Mouse (Mus musculus) layer of hippocampus, adult 9-11 months (tissue): ENCODE measurements around the gene Agbl4.

ENCODE experiments used
- DNase-seq: peaks from one replicate; pipeline ENCODE4 v3.0.0; 2022

The Agbl4 gene

DNA sequence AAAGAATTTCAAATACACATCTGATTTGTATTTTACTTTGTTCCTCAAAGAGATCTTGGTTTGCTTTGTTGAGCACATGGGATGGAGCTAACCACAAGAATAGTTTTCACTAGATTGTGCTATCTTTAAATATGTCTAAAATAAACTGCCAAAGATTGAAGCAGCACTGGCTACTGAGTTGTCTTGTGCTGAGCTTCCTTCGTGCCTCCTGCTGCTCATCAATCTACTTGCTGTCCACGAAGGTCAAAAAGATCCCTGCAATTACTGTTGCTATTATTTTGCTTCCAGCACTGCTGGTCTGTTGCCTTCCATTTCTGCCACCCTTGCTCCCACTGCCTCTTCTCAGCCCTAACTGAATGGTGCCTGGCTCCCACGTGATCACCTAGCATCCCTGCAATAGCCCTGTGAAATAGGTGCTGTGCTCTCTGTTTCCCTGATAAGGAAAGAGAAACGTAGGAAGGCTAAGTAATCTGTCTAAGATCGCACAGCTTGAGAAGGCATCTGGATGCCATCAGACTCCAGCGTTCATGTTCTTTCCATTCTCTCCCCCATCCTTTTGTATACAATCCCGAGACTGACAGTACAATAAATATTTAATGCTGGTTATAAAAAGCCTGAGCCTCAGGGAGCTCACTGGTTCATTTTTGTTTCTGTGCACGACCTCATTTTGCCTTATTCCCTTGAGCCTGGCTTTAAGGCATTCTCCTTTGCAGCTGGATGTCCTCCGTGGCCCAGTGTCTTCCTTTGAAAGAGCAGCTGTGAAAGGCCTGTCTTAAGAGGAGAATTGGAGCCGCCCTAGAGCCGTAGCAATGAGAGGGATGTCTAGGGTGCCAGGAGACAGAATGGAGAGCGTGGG is 1273.3 kb downstream of the Agbl4 start:
- DNase-seq = no peak

- DNase-seq = no peak
Measured at GRCm38 (mm10) chr4:111671440-111671839, 1274.0 kb downstream of the Agbl4 start.

GRCm38 (mm10) chr4:111673904-111674303 is 1276.4 kb downstream of the Agbl4 start:
- no peak for DNase-seq

GRCm38 (mm10) chr4:111681926-111682325 is 1284.5 kb downstream of the Agbl4 start:
- no peak for DNase-seq

- no peak for DNase-seq
Measured at GRCm38 (mm10) chr4:111682793-111683192, 1285.3 kb downstream of the Agbl4 start.

DNA sequence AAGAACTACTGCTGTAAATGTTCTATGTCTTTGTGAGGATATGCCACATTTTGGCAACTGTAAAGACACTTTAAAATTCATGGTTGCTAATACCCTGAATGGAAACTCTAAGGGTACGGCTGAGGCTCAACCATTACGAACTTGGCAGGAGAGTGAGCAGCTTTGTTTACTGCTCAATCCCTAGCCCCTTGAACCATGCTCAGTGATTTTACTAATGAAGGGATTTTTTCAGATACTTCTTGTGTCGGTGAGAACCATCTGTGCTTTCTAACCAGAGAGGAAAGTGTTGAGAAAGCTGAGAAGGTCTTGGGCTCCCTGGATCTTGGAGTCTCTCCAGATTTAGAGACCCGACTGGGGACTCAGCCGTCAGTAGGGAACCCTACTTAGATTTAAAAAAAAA is 1286.4 kb downstream of the Agbl4 start:
- DNase-seq = no peak

- DNase-seq = no peak
Measured at GRCm38 (mm10) chr4:111685951-111686350, 1288.5 kb downstream of the Agbl4 start.

DNA sequence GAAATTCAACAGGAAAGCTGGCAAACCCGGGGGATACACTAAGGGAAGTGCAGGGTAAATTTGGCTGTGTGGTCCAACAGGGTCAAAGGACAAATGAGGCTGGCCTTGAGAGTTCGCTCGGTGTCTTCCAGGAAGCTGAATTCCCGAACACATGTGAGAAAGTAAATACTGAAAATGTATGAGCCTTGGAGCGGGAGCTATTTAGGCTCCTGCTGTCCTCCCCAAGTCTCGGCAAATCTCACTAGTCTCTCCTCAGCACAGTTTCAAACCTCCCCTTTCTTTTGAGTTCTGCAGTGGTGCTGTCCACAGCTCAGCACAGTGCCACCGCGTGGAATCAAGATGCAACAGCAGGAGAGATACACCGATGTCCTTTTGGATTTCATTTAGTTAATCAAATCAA is 1289.5 kb downstream of the Agbl4 start:
- DNase-seq = no peak

DNA sequence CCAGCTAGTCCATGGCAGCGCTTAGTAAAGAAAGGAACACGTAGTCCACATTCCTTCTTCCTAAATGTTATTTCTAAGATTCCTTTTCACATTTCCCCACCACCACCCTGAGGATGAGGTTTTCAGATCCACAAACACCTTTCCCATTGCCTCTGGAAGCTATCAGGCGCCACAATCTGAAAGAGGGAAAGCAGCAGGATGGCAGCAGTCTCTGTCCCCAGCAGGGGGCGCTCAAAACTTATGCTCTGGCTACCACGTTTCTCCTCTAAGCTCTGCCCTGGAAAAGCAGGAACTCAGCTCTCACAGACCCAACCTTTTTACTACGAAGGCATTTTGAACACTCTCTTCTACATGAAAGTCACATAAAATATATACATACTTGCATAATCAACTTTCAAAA is 1290.2 kb downstream of the Agbl4 start:
- DNase-seq = peak; percentile 59

DNA sequence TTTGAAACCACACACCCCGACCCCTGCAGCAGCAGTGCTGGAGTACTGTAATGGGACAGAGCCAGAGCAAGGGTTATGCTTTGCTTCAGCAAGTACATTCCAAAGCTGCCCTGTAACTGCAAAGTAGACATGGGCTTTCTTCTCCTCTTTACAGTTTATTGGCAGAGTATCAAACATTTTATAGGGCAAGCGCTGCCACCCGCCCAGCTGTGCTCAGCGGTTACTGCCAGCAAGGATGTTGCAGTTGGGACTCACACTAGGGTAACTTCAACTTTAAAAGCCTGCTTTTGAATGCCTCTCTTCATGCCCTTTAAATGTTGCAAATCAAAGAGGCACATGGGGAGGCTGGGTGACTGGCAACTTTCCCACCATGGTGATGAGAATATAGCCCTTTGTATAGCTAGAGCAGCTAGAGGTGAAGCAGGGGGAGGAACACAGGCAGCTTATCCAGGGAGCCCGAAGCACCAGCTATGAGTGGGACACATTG is 1293.6 kb downstream of the Agbl4 start:
- DNase-seq = no peak

GRCm38 (mm10) chr4:111701381-111701780 is 1303.9 kb downstream of the Agbl4 start:
- no peak for DNase-seq

DNA sequence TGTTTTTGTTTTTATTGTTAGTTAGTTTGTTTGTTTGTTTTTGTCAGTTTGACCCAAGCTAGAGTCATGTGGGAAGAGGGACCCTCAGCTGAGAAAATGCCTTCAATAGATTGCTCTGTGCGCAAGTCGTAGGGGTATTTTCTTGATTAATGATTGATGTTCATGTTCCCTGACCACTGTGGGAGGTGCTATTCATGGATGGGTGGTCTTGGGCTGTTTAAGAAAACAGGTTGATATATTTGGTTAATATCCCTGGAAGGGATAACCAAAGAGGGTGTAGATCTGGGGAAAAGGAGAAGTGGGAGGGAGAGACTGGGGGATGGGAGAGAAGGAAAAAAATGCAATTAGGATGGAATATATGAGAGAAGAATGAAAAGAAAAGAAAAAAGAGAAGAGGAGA is 1306.7 kb downstream of the Agbl4 start:
- no peak for DNase-seq

DNA sequence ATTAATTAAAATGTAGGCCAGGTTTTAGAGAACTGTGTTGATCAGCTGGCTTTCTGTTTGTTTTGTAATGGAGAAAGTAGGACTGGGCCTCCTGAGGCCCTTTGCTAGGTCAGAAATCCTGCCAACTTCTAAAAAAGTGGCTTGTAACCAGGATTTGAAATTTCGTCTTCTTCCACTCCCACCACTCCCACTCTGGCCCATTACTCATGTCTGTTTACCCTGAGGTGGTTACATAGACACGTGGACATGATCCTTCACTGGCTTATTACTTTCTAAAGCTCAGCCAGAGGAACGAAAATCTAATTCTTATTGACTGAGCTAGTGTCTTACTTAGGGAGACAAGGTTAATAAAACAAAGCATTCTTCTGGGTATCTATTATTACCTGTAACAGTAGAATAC is 1307.5 kb downstream of the Agbl4 start:
- no peak for DNase-seq
